Mouse (Mus musculus) thymus, adult 2 months (tissue): Measurements from ENCODE around the gene Kmt2a. TPM values are rescaled to one million over a fixed set of nuclear protein-coding genes. Genes with fewer than 3 reads are reported as not detected.

Source experiments
- DNase-seq: peaks from one replicate; pipeline ENCODE4 v3.0.0; 2021
- H3K27ac ChIP-seq: fragments of 200-500 bp; 2 replicates; pipeline ENCODE4 v1.5.1; 2012; ENCODE audit warnings: low read length, control low read depth; ENCODE audit not compliant: control insufficient read depth, insufficient read depth
- H3K27me3 ChIP-seq: fragments of 200-500 bp; 2 replicates; pipeline ENCODE4 v1.6.1; 2012; ENCODE audit warnings: mild to moderate bottlenecking, low read length, moderate library complexity, mixed read lengths; ENCODE audit not compliant: control insufficient read depth, insufficient read depth
- H3K36me3 ChIP-seq: fragments of 200-500 bp; 2 replicates; pipeline ENCODE4 v1.6.1; 2012; ENCODE audit warnings: mild to moderate bottlenecking, low read length, moderate library complexity; ENCODE audit not compliant: control insufficient read depth, insufficient read depth
- H3K4me1 ChIP-seq: fragments of 200-500 bp; replicated peaks from 2 replicates; pipeline ENCODE4 v1.6.1; 2012; ENCODE audit warnings: low read length; ENCODE audit not compliant: control insufficient read depth, insufficient read depth
- H3K4me3 ChIP-seq: fragments of 200-500 bp; 2 replicates; pipeline ENCODE4 v1.5.1; 2012; ENCODE audit warnings: mild to moderate bottlenecking, low read length, control low read depth, moderate library complexity; ENCODE audit not compliant: control insufficient read depth, insufficient read depth
- CTCF ChIP-seq: fragments of 200-500 bp; IDR thresholded peaks from 2 replicates; pipeline ENCODE4 v1.5.1; 2012; ENCODE audit warnings: mild to moderate bottlenecking, control low read depth, low read length, moderate library complexity, borderline replicate concordance; ENCODE audit not compliant: control insufficient read depth, poor library complexity, insufficient read depth; ENCODE audit errors: extremely low read depth
- POLR2A ChIP-seq: fragments of 200-500 bp; IDR thresholded peaks from 2 replicates; pipeline ENCODE4 v1.6.1; 2012; ENCODE audit warnings: mild to moderate bottlenecking, low read length, control low read depth, moderate library complexity; ENCODE audit not compliant: control insufficient read depth, poor library complexity, insufficient read depth; ENCODE audit errors: extremely low read depth
- WGBS: fragments of 180-500 bp; shearing (Covaris S2); methylation state at CpG from one replicate; pipeline ENCODE4 v1.1.7; 2018; 5-methylcytosine and 5-hydroxymethylcytosine counted together
- polyA plus RNA-seq: library from polyadenylated mRNA; depleted of rRNA; stranded (reverse); fragments of >200 nt; gene quantifications from 2 replicates; pipeline ENCODE4 v1.2.3, GENCODE M21; 2012

The Kmt2a gene
- polyA plus RNA-seq, 1 experiment = 71.4 TPM

- no peak for DNase-seq
- 95% methylated on average over 5 of the region's 5 CpGs for WGBS
- Histone ChIP-seq H3K27me3 (no peaks in the 10 kb centered on the region), H3K27ac (no peak overlapping the region), H3K36me3 (peaks cover 71% of the 10 kb centered on the region), H3K4me1 (no peaks in the 10 kb centered on the region), H3K4me3 (no peak overlapping the region)
- TF ChIP-seq POLR2A (no peak), CTCF (no peak)
Measured at GRCm38 (mm10) chr9:44807141-44807540, 74.0 kb downstream of the Kmt2a start.

GRCm38 (mm10) chr9:44805536-44805935 lies 75.6 kb downstream of the Kmt2a start:
- no peaks in the 10 kb centered on the region for H3K4me1 ChIP-seq
- no peaks in the 10 kb centered on the region for H3K27me3 ChIP-seq
- H3K27ac ChIP-seq = no peak overlapping the region
- 97% methylated on average over 5 of the region's 5 CpGs for WGBS
- no peak for TF ChIP-seq CTCF
- no peak for TF ChIP-seq POLR2A
- no peak for DNase-seq
- peaks cover 56% of the 10 kb centered on the region for H3K36me3 ChIP-seq
- no peak overlapping the region for H3K4me3 ChIP-seq

GRCm38 (mm10) chr9:44804678-44805077 lies 76.4 kb downstream of the Kmt2a start:
- Histone ChIP-seq H3K4me1 (peaks cover 1% of the 10 kb centered on the region; the same call in 1 of the 2 replicates), H3K4me3 (no peak overlapping the region), H3K27me3 (no peaks in the 10 kb centered on the region), H3K27ac (no peak overlapping the region), H3K36me3 (peaks cover 47% of the 10 kb centered on the region)
- TF ChIP-seq CTCF = no peak
- no peak for TF ChIP-seq POLR2A
- 97% methylated on average over 10 of the region's 10 CpGs for WGBS
- DNase-seq = no peak

GRCm38 (mm10) chr9:44802808-44803450 lies 78.2 kb downstream of the Kmt2a start, which contains the start of gene Ttc36:
Gene Ttc36 (minus strand): TSS chr9:44803072.
- no peak within 1 kb of the TSS for H3K4me3 ChIP-seq
- no peak for DNase-seq
- TF ChIP-seq CTCF = no peak
- TF ChIP-seq POLR2A = no peak
- no peak within 1 kb of the TSS for H3K27ac ChIP-seq
- no peaks in the 10 kb centered on the region; the same call in 1 of the 2 replicates for H3K27me3 ChIP-seq
- WGBS = 86% methylated on average over 4 of the region's 4 CpGs
- peaks cover 8% of the 10 kb centered on the region for H3K4me1 ChIP-seq
- H3K36me3 ChIP-seq = peaks cover 30% of the 10 kb centered on the region

GRCm38 (mm10) chr9:44801669-44802068 lies 79.4 kb downstream of the Kmt2a start:
- no peak overlapping the region for H3K4me3 ChIP-seq
- no peak for DNase-seq
- peaks cover 8% of the 10 kb centered on the region for H3K4me1 ChIP-seq
- no peaks in the 10 kb centered on the region; the same call in 1 of the 2 replicates for H3K27me3 ChIP-seq
- no peak for TF ChIP-seq CTCF
- no peak for TF ChIP-seq POLR2A
- H3K27ac ChIP-seq = no peak overlapping the region
- WGBS = 79% methylated on average over 6 of the region's 6 CpGs
- peaks cover 17% of the 10 kb centered on the region for H3K36me3 ChIP-seq

GRCm38 (mm10) chr9:44799958-44800324 lies 81.2 kb downstream of the Kmt2a start:
- TF ChIP-seq POLR2A (no peak), CTCF (no peak)
- Histone ChIP-seq H3K4me1 (peaks cover 8% of the 10 kb centered on the region), H3K36me3 (peaks cover 2% of the 10 kb centered on the region; the same call in 1 of the 2 replicates), H3K27me3 (no peaks in the 10 kb centered on the region; the same call in 1 of the 2 replicates), H3K4me3 (no peak overlapping the region), H3K27ac (no peak overlapping the region)
- DNase-seq = no peak
- WGBS = 49% methylated on average over 9 of the region's 9 CpGs
